Mouse (Mus musculus) hindbrain, postnatal 0 days (tissue): ENCODE measurements at regions not wholly inside any gene's neighbourhood (a gene's known extent, or its start where the extent isn't known, plus 50 kb on each side); places are given as distances from the start of the nearest gene placed in this dataset.

ENCODE experiments used
- ATAC-seq: fragments of 200-750 bp; cut with Nextera tagmentation; 2 replicates; pipeline ENCODE4 v1.8.0; 2017; ENCODE audit warnings: mild to moderate bottlenecking, moderate TSS enrichment, moderate library complexity
- DNase-seq: peaks from one replicate; pipeline ENCODE4 v3.0.0-alpha.2; 2015; ENCODE audit warnings: low spot score
- H3K27ac ChIP-seq: fragments of 300-500 bp; sonication (generic); 2 replicates; pipeline ENCODE4 v1.5.1; 2014; ENCODE audit warnings: mild to moderate bottlenecking
- H3K27me3 ChIP-seq: fragments of 300-500 bp; sonication (generic); 2 replicates; pipeline ENCODE4 v1.6.1; 2014; ENCODE audit warnings: low read length, mixed read lengths; ENCODE audit not compliant: insufficient read depth
- H3K36me3 ChIP-seq: fragments of 300-500 bp; sonication (generic); 2 replicates; pipeline ENCODE4 v1.6.1; 2014; ENCODE audit warnings: low read length, mixed read lengths; ENCODE audit not compliant: insufficient read depth
- H3K4me1 ChIP-seq: fragments of 300-500 bp; sonication (generic); 2 replicates; pipeline ENCODE4 v1.6.1; 2014; ENCODE audit warnings: antibody characterized with exemption, low read length, mixed read lengths; ENCODE audit not compliant: insufficient read depth
- H3K4me2 ChIP-seq: fragments of 300-500 bp; sonication (generic); 2 replicates; pipeline ENCODE4 v1.6.1; 2014; ENCODE audit warnings: low read depth, mild to moderate bottlenecking, low read length, moderate library complexity, mixed read lengths
- H3K4me3 ChIP-seq: fragments of 300-500 bp; sonication (generic); 2 replicates; pipeline ENCODE4 v1.5.1; 2014; ENCODE audit warnings: low read length
- H3K9ac ChIP-seq: fragments of 300-500 bp; sonication (generic); replicated peaks from 2 replicates; pipeline ENCODE4 v1.6.1; 2014; ENCODE audit warnings: mild to moderate bottlenecking, low read length, moderate library complexity, mixed read lengths
- H3K9me3 ChIP-seq: fragments of 300-500 bp; sonication (generic); 2 replicates; pipeline ENCODE4 v1.6.1; 2016; ENCODE audit warnings: low read length, mixed read lengths
- CTCF ChIP-seq: IDR thresholded peaks from 2 replicates; pipeline ENCODE4 v1.5.1; 2016; ENCODE audit warnings: antibody characterized with exemption, control low read depth, low read depth
- WGBS: fragments of 180-500 bp; shearing (Covaris S2); extraction: QIAGEN DNeasy Blood & Tissue Kit; methylation state at CpG from one replicate; pipeline ENCODE4 v1.1.7; 2014; 5-methylcytosine and 5-hydroxymethylcytosine counted together

DNA sequence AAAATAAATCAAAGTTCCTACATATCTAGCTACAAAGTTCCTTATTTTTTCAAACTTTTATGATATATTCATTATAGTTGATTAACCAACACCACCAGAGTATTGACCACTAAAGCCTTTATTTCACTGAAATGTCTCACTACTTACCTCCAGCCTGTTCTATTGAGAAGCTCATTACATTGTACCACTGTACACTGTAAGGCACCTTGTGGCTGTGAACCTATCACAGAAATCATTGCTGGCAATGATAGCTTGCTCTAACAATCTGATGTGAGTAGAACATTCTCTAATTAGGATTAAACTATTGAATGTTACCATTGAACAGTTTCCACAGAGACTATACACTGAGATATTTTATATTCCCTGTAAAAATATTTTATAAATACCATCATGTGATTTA lies 367.2 kb upstream of the Siglech start:
- ATAC-seq = no peak
- Histone ChIP-seq H3K9ac (no peak overlapping the region), H3K27me3 (no peaks in the 10 kb centered on the region), H3K4me1 (no peaks in the 10 kb centered on the region), H3K4me2 (no peak overlapping the region), H3K9me3 (no peaks in the 10 kb centered on the region), H3K4me3 (no peak overlapping the region), H3K36me3 (no peaks in the 10 kb centered on the region), H3K27ac (no peak overlapping the region)
- DNase-seq = no peak
- TF ChIP-seq CTCF = no peak

- Histone ChIP-seq H3K4me3 (no peak overlapping the region), H3K9me3 (no peaks in the 10 kb centered on the region), H3K27ac (no peak overlapping the region), H3K9ac (no peak overlapping the region), H3K4me2 (no peak overlapping the region), H3K36me3 (no peaks in the 10 kb centered on the region), H3K4me1 (no peaks in the 10 kb centered on the region), H3K27me3 (no peaks in the 10 kb centered on the region)
- ATAC-seq (peak; percentile 59), DNase-seq (peak; percentile 57)
- 42% methylated on average over 3 of the region's 3 CpGs for WGBS
- TF ChIP-seq CTCF = no peak
Measured at GRCm38 (mm10) chr7:55401300-55401711, 366.7 kb upstream of the Siglech start.

DNA sequence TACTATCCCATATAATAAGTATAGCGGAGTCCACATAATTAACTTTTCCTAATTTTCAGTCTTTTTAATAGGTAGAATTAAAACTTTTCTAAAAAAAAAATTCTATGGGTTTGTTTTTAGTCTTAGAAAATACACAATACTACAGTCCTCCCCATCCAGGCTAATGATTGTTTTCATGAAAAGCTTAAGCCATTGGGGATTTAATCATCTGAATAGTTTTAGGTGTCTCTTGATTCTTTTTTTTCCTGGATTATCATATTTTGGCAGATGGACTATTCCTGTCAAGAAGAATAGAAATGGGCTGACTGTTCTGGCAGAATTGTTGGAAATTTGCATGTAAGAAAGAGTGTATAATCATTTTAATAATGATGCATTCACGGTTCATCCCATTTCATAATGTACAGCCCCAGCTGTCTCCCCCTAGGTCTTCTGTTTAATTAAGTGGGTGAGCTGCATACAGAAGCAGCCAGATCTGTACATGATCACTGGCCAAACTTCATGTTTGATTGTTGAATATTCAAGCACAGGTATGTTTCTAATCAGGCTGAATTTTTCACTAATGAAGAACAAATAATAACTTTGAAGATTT lies 320.6 kb upstream of the Siglech start:
- H3K27me3 ChIP-seq = no peaks in the 10 kb centered on the region
- H3K27ac ChIP-seq = no peak overlapping the region
- ATAC-seq (no peak), DNase-seq (peak; percentile 13)
- H3K4me1 ChIP-seq = no peaks in the 10 kb centered on the region
- H3K4me3 ChIP-seq = no peak overlapping the region
- 63% methylated on average over 2 of the region's 2 CpGs for WGBS
- H3K9ac ChIP-seq = no peak overlapping the region
- H3K9me3 ChIP-seq = no peaks in the 10 kb centered on the region
- TF ChIP-seq CTCF = no peak
- no peak overlapping the region for H3K4me2 ChIP-seq
- H3K36me3 ChIP-seq = no peaks in the 10 kb centered on the region
